11 mouse cellular contexts compared by ENCODE assay signal in the genomic region with DNA sequence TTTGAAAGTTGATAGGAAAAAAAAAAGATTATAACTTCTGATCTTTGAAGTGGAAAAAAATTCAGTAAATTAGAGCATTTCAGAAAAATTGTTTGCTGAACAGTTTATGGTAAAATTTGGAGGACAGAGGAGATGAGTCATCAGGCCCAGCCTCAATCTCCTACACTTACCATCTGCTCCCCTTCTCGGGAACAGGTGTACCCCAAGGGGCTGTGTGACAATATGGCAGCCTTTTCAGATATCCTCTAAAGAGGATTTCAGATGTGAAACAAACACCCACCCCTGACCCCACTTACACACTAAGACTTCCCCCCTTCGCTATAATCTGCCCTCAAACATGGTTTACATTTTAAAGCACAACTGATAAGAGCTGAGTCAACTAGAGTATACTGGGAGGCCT.
DNase-seq lines count a peak whose midpoint lies in the region.
"Had no signal": no experiment of that assay in that cellular context is flagged by ENCODE, and none has a peak within 500 bp of the region (broad histone marks: within the 10 kb centered on the region; RNA-seq: fewer than 3 reads in every experiment).

No protein-coding gene starts in this region.

- peak; percentile 7 for DNase-seq in cerebellum, adult 8-10 months
- no peak for DNase-seq in cerebellum, postnatal 10 days
- peak; percentile 54 for DNase-seq in layer of hippocampus, adult 11-12 months (ENCODE audit: low spot score)
- DNase-seq in layer of hippocampus, postnatal 10 days (ENCODE audit: low spot score in 2 of 2), result no peak
- peak; percentile 81 for DNase-seq in brain, adult 2 months (ENCODE audit: low read depth, low spot score)
- DNase-seq in left cerebral cortex, postnatal 14 days (ENCODE audit: low spot score in 2 of 2), result peak; percentile 9 to 18
- DNase-seq in heart, adult 8-10 months (ENCODE audit: low spot score), result no peak
- DNase-seq: gastrocnemius, postnatal 36 days; kidney, adult 11 months; lung, adult 18-20 months; thymus, postnatal 25 days had no signal

- intact Hi-C loops in left cerebral cortex, postnatal 14 days (cut with DNase I), result no loop called here

Comparison
In these comparisons a context has a peak if more than half of its experiments do, and no peak if none do; other contexts are left out.
1. DNase-seq: peak in cerebellum, adult 8-10 months (single experiment), layer of hippocampus, adult 11-12 months (single experiment), brain, adult 2 months (single experiment) and left cerebral cortex, postnatal 14 days (2 of 2); none in cerebellum, postnatal 10 days (0 of 2), layer of hippocampus, postnatal 10 days (0 of 2) and heart, adult 8-10 months (single experiment).